Mouse (Mus musculus) intestine, embryonic 16.5 days (tissue): Measurements from ENCODE around the gene Gm16867. TPM values are rescaled to one million over a fixed set of nuclear protein-coding genes. Genes with fewer than 3 reads are reported as not detected.
"Not testable (repeated sequence)": the region's sequence is repeated elsewhere in the genome, so short reads cannot be mapped to it uniquely, and the experiment has no call there.

Experiments
- ATAC-seq: fragments of 200-750 bp; cut with Nextera tagmentation; 2 replicates; pipeline ENCODE4 v1.8.0; 2017; ENCODE audit warnings: moderate TSS enrichment, moderate library complexity
- H3K27ac ChIP-seq: fragments of 300-500 bp; sonication (generic); 2 replicates; pipeline ENCODE4 v1.5.1; 2014; ENCODE audit warnings: mild to moderate bottlenecking, low read length
- H3K27me3 ChIP-seq: fragments of 300-500 bp; sonication (generic); replicated peaks from 2 replicates; pipeline ENCODE4 v1.6.1; 2014; ENCODE audit warnings: low read length, control low read depth, mixed read lengths; ENCODE audit not compliant: control insufficient read depth, insufficient read depth
- H3K36me3 ChIP-seq: fragments of 300-500 bp; sonication (generic); 2 replicates; pipeline ENCODE4 v1.6.1; 2014; ENCODE audit warnings: low read length, control low read depth; ENCODE audit not compliant: control insufficient read depth, insufficient read depth
- H3K4me1 ChIP-seq: fragments of 300-500 bp; sonication (generic); 2 replicates; pipeline ENCODE4 v1.6.1; 2014; ENCODE audit warnings: low read length, control low read depth, mixed read lengths; ENCODE audit not compliant: control insufficient read depth, insufficient read depth
- H3K4me2 ChIP-seq: fragments of 300-500 bp; sonication (generic); 2 replicates; pipeline ENCODE4 v1.6.1; 2014; ENCODE audit warnings: low read depth, low read length, control low read depth
- H3K4me3 ChIP-seq: fragments of 300-500 bp; sonication (generic); 2 replicates; pipeline ENCODE4 v1.5.1; 2014; ENCODE audit warnings: mild to moderate bottlenecking, low read length
- H3K9ac ChIP-seq: fragments of 300-500 bp; sonication (generic); 2 replicates; pipeline ENCODE4 v1.6.1; 2014; ENCODE audit warnings: low read depth, low read length
- H3K9me3 ChIP-seq: fragments of 300-500 bp; sonication (generic); 2 replicates; pipeline ENCODE4 v1.6.1; 2016; ENCODE audit warnings: low read length, control low read depth; ENCODE audit not compliant: control insufficient read depth
- WGBS: fragments of 180-500 bp; shearing (Covaris S2); extraction: QIAGEN DNeasy Blood & Tissue Kit; methylation state at CpG from one replicate; pipeline ENCODE4 v1.1.7; 2014; 5-methylcytosine and 5-hydroxymethylcytosine counted together
- polyA plus RNA-seq: library from polyadenylated mRNA; unstranded; fragments of >200 nt; fragmentation: Nextera tagmentation; extraction: Ambion mirVana; gene quantifications from 2 replicates; pipeline ENCODE4 v1.2.1, GENCODE M21; 2015

Gm16867 gene
- not detected in 2 replicates for polyA plus RNA-seq

DNA sequence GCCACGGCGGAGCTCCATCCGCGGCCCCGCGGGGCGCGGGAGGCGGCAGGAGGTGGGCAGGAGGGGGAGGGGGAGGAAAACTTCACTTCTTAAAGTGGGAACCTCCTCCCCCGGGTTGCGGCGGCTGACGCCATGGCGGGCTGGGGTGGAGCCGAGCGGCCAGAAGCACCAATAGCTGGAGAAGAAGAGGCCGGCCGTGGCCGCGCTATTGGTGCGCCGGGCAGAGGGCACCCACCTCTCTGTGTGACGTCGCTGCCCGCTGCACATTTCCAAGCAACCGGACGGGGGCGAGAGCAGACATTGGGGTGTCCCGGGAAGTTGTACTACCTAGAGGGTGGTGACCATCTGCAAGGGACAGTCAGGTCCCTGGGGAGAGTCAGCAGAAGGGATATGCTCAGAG, at the start of gene Gm16867:
TSS of gene Gm16867 (minus strand) at position 189 of the 400 bp plus-strand sequence.
- not testable (repeated sequence) for H3K4me1 ChIP-seq, H3K9ac ChIP-seq, H3K4me2 ChIP-seq, H3K36me3 ChIP-seq, H3K9me3 ChIP-seq, H3K27ac ChIP-seq, H3K27me3 ChIP-seq, H3K4me3 ChIP-seq
- ATAC-seq: peak; percentile 99
- no CpG with 5 or more reads among the region's 29 CpGs for WGBS

DNA sequence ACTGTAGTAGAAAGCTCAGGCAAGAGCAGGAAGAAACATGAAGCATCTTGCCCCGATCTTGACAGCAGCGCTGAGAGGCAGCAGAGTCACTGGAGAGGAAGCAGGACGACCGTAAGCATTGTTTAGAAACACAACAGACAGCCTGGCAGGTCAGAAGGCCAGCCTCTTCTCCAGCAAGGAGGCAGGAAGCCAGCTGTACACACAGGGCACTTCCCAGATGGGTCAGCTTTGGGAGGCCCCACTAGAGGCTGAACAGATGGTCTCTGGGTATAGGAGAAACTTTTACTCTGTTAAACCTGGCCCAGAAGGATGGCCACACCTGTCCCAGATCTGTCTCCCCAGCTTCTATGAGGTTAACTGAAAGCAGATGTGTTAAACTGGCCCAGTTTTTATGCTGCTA, 44.1 kb upstream of the Gm16867 start:
- ATAC-seq, H3K27me3 ChIP-seq: not testable (repeated sequence)
- no CpG with 5 or more reads among the region's 4 CpGs for WGBS

GRCm38 (mm10) chr14:69545052-69545451, 41.9 kb upstream of the Gm16867 start:
- ATAC-seq, H3K27ac ChIP-seq, H3K4me3 ChIP-seq, H3K9ac ChIP-seq, H3K9me3 ChIP-seq, H3K27me3 ChIP-seq, H3K4me2 ChIP-seq, H3K4me1 ChIP-seq, H3K36me3 ChIP-seq: not testable (repeated sequence)
- no CpG with 5 or more reads among the region's 2 CpGs for WGBS

More for the DNA sequence above, 44.1 kb upstream of the Gm16867 start:
- H3K4me3 ChIP-seq, H3K9me3 ChIP-seq, H3K4me1 ChIP-seq, H3K36me3 ChIP-seq, H3K9ac ChIP-seq, H3K4me2 ChIP-seq, H3K27ac ChIP-seq: not testable (repeated sequence)

GRCm38 (mm10) chr14:69544033-69544432, 40.9 kb upstream of the Gm16867 start:
- not testable (repeated sequence) for H3K4me2 ChIP-seq, H3K27me3 ChIP-seq, H3K9ac ChIP-seq, H3K4me3 ChIP-seq, H3K36me3 ChIP-seq, H3K4me1 ChIP-seq, H3K27ac ChIP-seq, H3K9me3 ChIP-seq, ATAC-seq
- no CpG with 5 or more reads among the region's 7 CpGs for WGBS

- not testable (repeated sequence) for H3K4me2 ChIP-seq, H3K4me1 ChIP-seq, H3K27me3 ChIP-seq, H3K4me3 ChIP-seq, H3K27ac ChIP-seq, ATAC-seq, H3K9me3 ChIP-seq, H3K36me3 ChIP-seq, H3K9ac ChIP-seq
- WGBS: no CpG with 5 or more reads among the region's 7 CpGs
Observed at GRCm38 (mm10) chr14:69542695-69543094, 39.5 kb upstream of the Gm16867 start.

DNA sequence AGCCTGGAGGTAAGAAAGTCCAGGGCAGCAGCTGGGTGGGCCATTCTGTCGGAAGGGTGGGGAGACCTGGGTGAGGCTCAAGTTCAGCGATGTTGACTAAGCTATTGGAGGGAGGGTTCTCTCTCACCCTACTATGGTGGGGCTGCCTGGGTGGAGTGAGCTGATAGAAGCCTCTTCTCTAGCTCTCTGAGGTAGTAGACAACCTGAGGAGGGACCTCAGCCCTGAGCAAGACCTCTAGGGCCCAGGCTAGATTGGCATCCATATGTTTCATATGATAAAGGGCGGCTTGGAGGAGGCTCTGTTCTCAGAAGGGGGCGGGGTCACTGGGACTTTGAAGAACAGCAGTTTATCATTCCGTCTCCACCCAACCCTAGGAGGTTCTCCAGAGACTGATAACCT, 37.0 kb upstream of the Gm16867 start:
- not testable (repeated sequence) for H3K4me3 ChIP-seq, H3K4me1 ChIP-seq, H3K9me3 ChIP-seq, H3K27ac ChIP-seq, H3K27me3 ChIP-seq, H3K9ac ChIP-seq, H3K36me3 ChIP-seq, H3K4me2 ChIP-seq
- WGBS: no CpG with 5 or more reads among the region's 5 CpGs
- ATAC-seq: peak; percentile 91

DNA sequence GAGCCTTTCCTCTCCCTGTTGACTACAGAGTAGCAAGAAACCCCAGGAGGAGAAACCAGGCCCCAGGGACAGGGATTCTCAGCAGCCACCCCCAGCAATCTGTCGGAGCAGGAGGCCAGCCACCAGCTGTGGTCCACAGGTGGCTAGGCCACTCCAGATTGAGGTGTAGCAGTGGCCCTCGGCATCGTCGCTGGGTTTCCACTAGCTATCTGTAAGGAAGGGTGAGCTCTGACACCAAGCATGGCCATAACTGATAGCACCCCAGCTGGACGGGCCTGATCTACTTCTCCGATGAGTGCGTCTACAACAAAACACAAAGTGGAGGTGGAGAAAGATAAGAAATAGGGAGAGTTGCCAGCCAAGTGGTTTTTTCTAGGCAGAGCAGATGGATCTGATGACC, 33.4 kb upstream of the Gm16867 start:
- not testable (repeated sequence) for H3K27me3 ChIP-seq, H3K4me1 ChIP-seq, H3K4me3 ChIP-seq, H3K4me2 ChIP-seq, H3K36me3 ChIP-seq, H3K9me3 ChIP-seq, H3K9ac ChIP-seq, H3K27ac ChIP-seq
- no CpG with 5 or more reads among the region's 7 CpGs for WGBS
- peak; percentile 51 for ATAC-seq

GRCm38 (mm10) chr14:69526202-69526601, 23.0 kb upstream of the Gm16867 start:
- H3K4me2 ChIP-seq, H3K27me3 ChIP-seq, H3K9me3 ChIP-seq, H3K4me3 ChIP-seq, ATAC-seq, H3K27ac ChIP-seq, H3K4me1 ChIP-seq, H3K9ac ChIP-seq, H3K36me3 ChIP-seq: not testable (repeated sequence)
- WGBS: no CpG with 5 or more reads among the region's 1 CpGs

DNA sequence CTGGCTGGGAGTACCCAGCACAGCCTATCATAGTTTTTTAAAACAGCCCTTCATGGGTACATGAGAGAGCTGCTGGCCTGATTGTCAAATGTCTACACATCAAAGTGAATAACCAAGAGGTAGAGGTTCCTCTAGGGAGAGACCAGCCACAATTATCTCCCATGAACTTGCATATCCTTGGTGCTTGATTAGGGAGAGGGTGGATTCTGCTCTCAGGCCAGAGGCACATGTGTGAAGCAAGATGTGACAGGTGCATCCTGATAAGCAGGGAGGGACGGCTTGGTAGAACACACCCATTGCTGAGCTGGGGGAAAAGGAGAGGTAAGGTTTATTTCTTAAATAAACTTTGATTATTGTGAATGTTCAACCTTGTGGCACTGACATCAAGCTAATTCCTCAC, 19.8 kb upstream of the Gm16867 start:
- not testable (repeated sequence) for H3K27me3 ChIP-seq, H3K9ac ChIP-seq, H3K27ac ChIP-seq, H3K4me3 ChIP-seq, H3K4me1 ChIP-seq, H3K4me2 ChIP-seq, H3K9me3 ChIP-seq, H3K36me3 ChIP-seq
- WGBS: no CpG with 5 or more reads among the region's 1 CpGs
- ATAC-seq: peak; percentile 72

GRCm38 (mm10) chr14:69520810-69521209, 17.6 kb upstream of the Gm16867 start:
- ATAC-seq: peak; percentile 76
- WGBS: no CpG with 5 or more reads among the region's 2 CpGs
- H3K9me3 ChIP-seq, H3K27me3 ChIP-seq, H3K9ac ChIP-seq, H3K4me2 ChIP-seq, H3K27ac ChIP-seq, H3K4me1 ChIP-seq, H3K4me3 ChIP-seq, H3K36me3 ChIP-seq: not testable (repeated sequence)
